Comparison of ENCODE assay signal across 8 mouse cellular contexts in the genomic region with DNA sequence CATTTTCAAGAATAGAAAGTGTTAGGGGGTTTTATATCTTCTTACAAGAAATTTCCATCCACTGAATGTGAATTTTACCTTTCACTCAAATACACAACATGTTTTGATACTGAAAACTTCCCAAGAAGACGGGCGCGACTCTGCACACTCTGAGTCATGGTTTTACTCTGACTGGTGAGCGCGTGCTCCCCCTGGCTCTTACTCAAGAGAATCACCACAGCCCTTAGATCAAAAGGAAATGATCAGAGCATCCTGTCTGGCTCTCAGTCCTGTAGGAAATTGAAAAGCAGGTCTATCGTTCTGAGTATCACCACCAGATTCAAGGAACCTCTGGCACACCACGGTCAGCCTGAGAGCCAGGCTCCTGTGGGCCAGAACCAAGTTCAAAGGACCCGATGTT. TPM values are rescaled to one million over a fixed set of nuclear protein-coding genes. Genes with fewer than 3 reads are reported as not detected.
DNase-seq lines count a peak whose midpoint lies in the region; ATAC-seq and TF ChIP-seq lines count a peak whose summit lies in the region.

No protein-coding gene starts in this region.

- no peak overlapping the region for H3K9ac ChIP-seq in hindbrain, postnatal 0 days (replicated peaks; ENCODE audit: low read length)
- H3K9ac ChIP-seq in hindbrain, embryonic 13.5 days = no peak overlapping the region
- no peak overlapping the region for H3K9ac ChIP-seq in lung, embryonic 14.5 days

- no peak overlapping the region for H3K4me2 ChIP-seq in hindbrain, postnatal 0 days (ENCODE audit: low read depth, low read length)
- no peak overlapping the region for H3K4me2 ChIP-seq in hindbrain, embryonic 13.5 days
- no peak overlapping the region for H3K4me2 ChIP-seq in lung, embryonic 14.5 days

- no peak overlapping the region for H3K27ac ChIP-seq in hindbrain, postnatal 0 days
- no peak overlapping the region for H3K27ac ChIP-seq in hindbrain, embryonic 13.5 days
- H3K27ac ChIP-seq in lung, embryonic 14.5 days (ENCODE audit: low read depth) = no peak overlapping the region

- H3K4me3 ChIP-seq in hindbrain, postnatal 0 days (ENCODE audit: low read length) = no peak overlapping the region
- H3K4me3 ChIP-seq in hindbrain, embryonic 13.5 days = no peak overlapping the region
- H3K4me3 ChIP-seq in lung, embryonic 14.5 days (ENCODE audit: low read depth, low read length) = no peak overlapping the region

- 58% methylated on average over 8 of the region's 8 CpGs for WGBS in hindbrain, postnatal 0 days
- 80% methylated on average over 8 of the region's 8 CpGs for WGBS in hindbrain, embryonic 13.5 days
- WGBS in lung, embryonic 14.5 days = 52% methylated on average over 8 of the region's 8 CpGs

- no peaks in the 10 kb centered on the region for H3K27me3 ChIP-seq in hindbrain, postnatal 0 days (ENCODE audit: insufficient read depth, low read length)
- H3K27me3 ChIP-seq in hindbrain, embryonic 13.5 days = no peaks in the 10 kb centered on the region
- no peaks in the 10 kb centered on the region for H3K27me3 ChIP-seq in lung, embryonic 14.5 days (ENCODE audit: insufficient read depth, low read length)

- H3K9me3 ChIP-seq in hindbrain, postnatal 0 days (ENCODE audit: low read length) = no peaks in the 10 kb centered on the region
- H3K9me3 ChIP-seq in hindbrain, embryonic 13.5 days = no peaks in the 10 kb centered on the region
- H3K9me3 ChIP-seq in lung, embryonic 14.5 days (ENCODE audit: low read depth, low read length) = no peaks in the 10 kb centered on the region

- no peaks in the 10 kb centered on the region for H3K36me3 ChIP-seq in hindbrain, postnatal 0 days (ENCODE audit: insufficient read depth, low read length)
- no peaks in the 10 kb centered on the region for H3K36me3 ChIP-seq in hindbrain, embryonic 13.5 days
- no peaks in the 10 kb centered on the region for H3K36me3 ChIP-seq in lung, embryonic 14.5 days (ENCODE audit: insufficient read depth)

- H3K4me1 ChIP-seq in hindbrain, postnatal 0 days (ENCODE audit: insufficient read depth, low read length) = no peaks in the 10 kb centered on the region
- peaks cover under 1% of the 10 kb centered on the region for H3K4me1 ChIP-seq in hindbrain, embryonic 13.5 days (replicated peaks)
- H3K4me1 ChIP-seq in lung, embryonic 14.5 days (ENCODE audit: insufficient read depth) = no peaks in the 10 kb centered on the region

- no peak for ATAC-seq in hindbrain, postnatal 0 days
- ATAC-seq in hindbrain, embryonic 13.5 days (ENCODE audit: low FRiP score) = no peak
- no peak for ATAC-seq in lung, embryonic 14.5 days (ENCODE audit: insufficient read depth)

- peak; percentile 55 for TF ChIP-seq CTCF in hindbrain, postnatal 0 days (IDR thresholded peaks at IDR 0.05; ENCODE audit: low read depth)
- TF ChIP-seq CTCF in lung, embryonic 14.5 days (IDR thresholded peaks at IDR 0.05; ENCODE audit: low read depth) = peak; percentile 56

- peak; percentile 49 for DNase-seq in hindbrain, postnatal 0 days (ENCODE audit: low spot score)
- DNase-seq in 3T3-L1 (ENCODE audit: low read depth, low spot score) = peak; percentile 83
- peak; percentile 44 for DNase-seq in MN1 (ENCODE audit: low spot score)
- peak; percentile 69 for DNase-seq in fibroblast of lung, adult 2 months (ENCODE audit: low read depth)
- DNase-seq in lung, embryonic 14.5 days = peak; percentile 67
- DNase-seq in testis, postnatal 10 days (ENCODE audit: low spot score) = peak; percentile 43
- DNase-seq in ovary, adult 18-20 months (ENCODE audit: low spot score) = no peak

RNA-seq across cellular contexts. Expression of a gene that starts 5.8 kb away (rescaled TPM):
- total RNA-seq in hindbrain, postnatal 0 days (2014; rRNA removed) = 38.7 and 65.3 TPM in 2 replicates
- polyA plus RNA-seq in hindbrain, postnatal 0 days (2015; fragmentation: Nextera tagmentation; extraction: Ambion mirVana) = 64.7 and 67.4 TPM in 2 replicates
- polyA plus RNA-seq in hindbrain, embryonic 13.5 days (2015; fragmentation: Nextera tagmentation; extraction: Ambion mirVana) = 69.8 and 77.4 TPM in 2 replicates
- polyA plus RNA-seq in lung, embryonic 14.5 days (2014; fragmentation: Nextera tagmentation; extraction: Ambion mirVana) = 48.2 and 51.2 TPM in 2 replicates

RNA-seq across cellular contexts. Expression of a gene that starts 13.8 kb away (rescaled TPM):
- total RNA-seq in hindbrain, postnatal 0 days (2014; rRNA removed) = 1.4 TPM in 2 replicates
- polyA plus RNA-seq in hindbrain, postnatal 0 days (2015; fragmentation: Nextera tagmentation; extraction: Ambion mirVana) = 0.33 and 0.37 TPM in 2 replicates
- 0.53 and 0.63 TPM in 2 replicates for polyA plus RNA-seq in hindbrain, embryonic 13.5 days (2015; fragmentation: Nextera tagmentation; extraction: Ambion mirVana)
- 0.68 and 0.92 TPM in 2 replicates for polyA plus RNA-seq in lung, embryonic 14.5 days (2014; fragmentation: Nextera tagmentation; extraction: Ambion mirVana)
